Mouse (Mus musculus): Measurements from ENCODE around the gene Med25.

Gene Med25

GRCm38 (mm10) chr7:44892276-44892921, at the start of gene Med25:
Gene Med25, minus strand, starts transcription at chr7:44892712.
- peak; percentile 96 for DNase-seq (ENCODE audit: low read depth, low spot score)

GRCm38 (mm10) chr7:44938680-44939079, 46.2 kb upstream of the Med25 start:
- peak; percentile 94 for DNase-seq (ENCODE audit: low read depth, low spot score)

GRCm38 (mm10) chr7:44929204-44930151, 37.0 kb upstream of the Med25 start, which contains the start of gene Ap2a1:
Gene Ap2a1, minus strand, starts transcription at chr7:44929496.
- DNase-seq (ENCODE audit: low read depth, low spot score), result peak; percentile 100

GRCm38 (mm10) chr7:44928570-44928969, 36.1 kb upstream of the Med25 start:
- no peak for DNase-seq (ENCODE audit: low read depth, low spot score)

GRCm38 (mm10) chr7:44925468-44925867, 33.0 kb upstream of the Med25 start:
- DNase-seq (ENCODE audit: low read depth, low spot score), result peak; percentile 87

- DNase-seq (ENCODE audit: low read depth, low spot score), result no peak
Measured at GRCm38 (mm10) chr7:44922530-44922929, 30.0 kb upstream of the Med25 start.

GRCm38 (mm10) chr7:44919127-44919526, 26.6 kb upstream of the Med25 start:
- DNase-seq (ENCODE audit: low read depth, low spot score), result no peak

GRCm38 (mm10) chr7:44918219-44918618, 25.7 kb upstream of the Med25 start:
- DNase-seq (ENCODE audit: low read depth, low spot score), result no peak

GRCm38 (mm10) chr7:44916881-44917280, 24.4 kb upstream of the Med25 start:
- no peak for DNase-seq (ENCODE audit: low read depth, low spot score)

DNA sequence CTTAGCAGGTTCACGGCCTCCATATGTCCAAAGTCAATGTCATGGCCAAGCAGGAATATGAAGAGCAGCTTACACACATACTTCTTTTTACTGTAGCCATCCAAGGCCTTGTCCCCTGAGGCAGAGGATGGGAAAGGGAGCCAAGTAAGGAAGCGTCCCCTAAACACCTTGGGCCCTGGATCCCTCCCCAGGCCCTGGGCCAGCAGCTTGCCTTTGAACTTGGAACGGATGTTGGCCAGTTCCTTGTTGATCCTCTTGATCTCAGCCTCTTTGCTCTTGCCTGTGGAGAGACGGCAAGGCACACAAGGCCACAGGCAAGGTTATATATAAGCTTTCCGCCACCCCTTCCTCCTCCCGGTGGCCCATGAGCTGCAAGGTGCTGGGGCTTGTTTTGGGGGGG, 23.7 kb upstream of the Med25 start:
- no peak for DNase-seq (ENCODE audit: low read depth, low spot score)

DNA sequence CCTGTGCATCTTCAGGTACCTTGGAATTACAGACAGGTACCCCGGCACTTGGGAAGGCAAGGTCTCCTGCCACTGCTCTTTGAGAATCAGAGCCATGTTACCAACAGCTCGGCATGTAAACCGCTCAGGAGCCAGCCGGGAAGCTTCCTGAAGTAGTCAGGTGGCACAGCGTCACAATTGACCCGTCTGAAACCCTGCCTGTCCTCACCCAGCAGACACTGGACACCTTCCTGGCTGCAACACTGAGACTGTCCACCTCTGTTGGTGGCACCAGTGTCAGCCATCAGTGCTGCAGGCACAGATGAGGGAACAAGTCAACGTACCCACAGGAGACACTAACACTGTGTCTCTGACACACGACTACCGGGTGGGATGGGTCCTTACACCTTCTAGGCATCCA, 22.8 kb upstream of the Med25 start:
- no peak for DNase-seq (ENCODE audit: low read depth, low spot score)

DNA sequence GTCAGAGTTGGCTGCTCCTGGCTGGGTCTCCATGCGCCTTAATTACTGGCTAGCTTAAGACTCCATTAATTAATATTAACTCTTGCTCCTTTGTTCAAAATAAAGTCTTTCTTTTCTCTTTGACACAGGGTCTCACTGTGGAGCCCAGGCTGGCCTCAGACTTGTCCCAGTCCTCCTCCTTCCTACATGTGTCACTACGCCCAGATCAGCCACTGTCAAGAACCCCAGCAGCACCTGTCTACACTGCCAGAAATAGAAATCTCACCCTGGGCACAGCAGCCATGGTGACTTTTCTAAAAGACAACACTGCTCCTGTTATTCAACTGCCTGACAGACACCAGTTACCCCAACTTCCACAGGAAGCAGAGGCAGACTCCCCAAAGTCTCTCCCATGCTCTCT, 21.9 kb upstream of the Med25 start:
- DNase-seq (ENCODE audit: low read depth, low spot score), result no peak

DNA sequence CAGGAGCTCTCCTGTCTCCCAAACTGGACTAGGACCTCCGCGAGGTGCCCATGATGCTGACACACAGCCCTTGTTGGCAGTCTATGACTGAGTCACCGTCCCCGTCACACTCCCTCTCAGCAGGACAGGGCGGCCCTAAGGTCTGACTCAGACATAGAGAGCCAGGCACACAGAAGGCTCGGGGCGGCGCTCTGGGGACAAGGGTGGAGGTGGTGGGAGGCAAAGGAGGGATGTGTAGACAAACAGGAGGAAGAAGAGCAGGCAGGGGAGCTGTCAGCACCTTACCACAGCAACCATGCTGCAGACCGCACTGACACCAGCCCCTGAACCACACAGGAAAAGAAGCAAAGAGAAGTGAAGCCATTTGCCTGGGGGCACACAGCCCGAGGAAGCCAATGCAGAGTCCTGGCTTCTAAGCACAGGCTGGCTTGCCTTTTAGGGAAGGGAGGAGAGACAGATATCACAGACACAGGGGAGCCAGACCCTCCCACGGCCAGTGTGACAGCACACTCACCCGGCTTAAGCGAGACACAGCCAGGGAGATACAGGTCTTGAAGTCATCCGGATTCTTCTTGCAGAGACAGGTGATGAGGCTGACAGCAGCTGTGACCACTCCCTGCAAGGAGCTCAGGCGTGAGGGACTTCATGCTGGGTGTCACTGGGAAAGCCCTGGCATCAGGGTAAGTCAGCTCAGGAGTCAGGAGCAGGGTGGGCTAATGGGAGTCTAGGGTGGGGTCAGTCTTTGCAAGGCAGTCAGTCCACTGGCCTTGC, 16.4 kb upstream of the Med25 start:
- DNase-seq (ENCODE audit: low read depth, low spot score), result no peak

GRCm38 (mm10) chr7:44905430-44905829, 12.9 kb upstream of the Med25 start:
- DNase-seq (ENCODE audit: low read depth, low spot score), result no peak

DNA sequence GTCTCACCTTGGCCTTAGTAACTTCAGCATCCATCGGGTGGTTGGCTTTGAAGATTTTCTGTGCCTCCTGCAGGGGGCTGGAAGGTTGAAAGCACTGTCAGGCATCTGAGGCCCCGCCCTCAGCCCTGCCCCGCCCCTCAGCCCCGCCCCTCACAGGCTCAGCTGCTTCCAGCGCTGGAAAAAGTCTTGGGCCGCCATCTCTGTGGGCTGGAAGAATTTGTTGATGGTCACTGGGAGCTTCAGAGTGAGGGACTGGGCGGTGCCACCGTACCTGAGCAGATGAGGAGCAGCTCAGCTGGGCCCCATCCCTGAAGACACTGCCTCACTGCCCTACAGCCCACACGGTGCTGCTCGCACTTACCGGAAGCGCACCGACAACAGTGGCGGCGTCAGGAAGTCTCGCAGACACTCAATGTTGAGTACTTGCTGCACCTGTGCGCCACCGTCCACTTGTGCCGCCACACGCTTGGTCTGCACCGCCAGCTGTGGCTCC, 8.8 kb upstream of the Med25 start:
- DNase-seq (ENCODE audit: low read depth, low spot score), result peak; percentile 89

DNA sequence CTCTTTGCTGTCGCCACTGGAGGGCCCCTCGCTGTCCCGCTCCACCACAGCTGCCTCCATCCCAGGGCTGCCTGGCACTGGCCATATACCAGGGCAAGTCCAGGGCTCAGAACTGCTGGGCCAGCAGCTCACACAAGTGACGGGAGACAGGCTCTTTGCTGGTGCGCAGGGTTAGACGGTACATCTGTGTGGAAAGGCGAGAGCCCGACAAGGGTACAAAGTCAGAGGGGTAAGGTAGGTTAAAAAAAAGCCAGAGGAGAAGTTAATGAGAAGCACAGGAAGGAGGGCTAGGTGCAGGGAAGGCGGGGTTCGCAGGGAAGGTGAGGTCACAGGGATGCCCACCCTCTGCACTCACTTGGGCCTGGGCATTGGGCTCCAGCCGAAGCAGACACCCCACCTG, 8.1 kb upstream of the Med25 start:
- DNase-seq (ENCODE audit: low read depth, low spot score), result no peak

GRCm38 (mm10) chr7:44898607-44899006, 6.1 kb upstream of the Med25 start:
- DNase-seq (ENCODE audit: low read depth, low spot score), result peak; percentile 78

DNA sequence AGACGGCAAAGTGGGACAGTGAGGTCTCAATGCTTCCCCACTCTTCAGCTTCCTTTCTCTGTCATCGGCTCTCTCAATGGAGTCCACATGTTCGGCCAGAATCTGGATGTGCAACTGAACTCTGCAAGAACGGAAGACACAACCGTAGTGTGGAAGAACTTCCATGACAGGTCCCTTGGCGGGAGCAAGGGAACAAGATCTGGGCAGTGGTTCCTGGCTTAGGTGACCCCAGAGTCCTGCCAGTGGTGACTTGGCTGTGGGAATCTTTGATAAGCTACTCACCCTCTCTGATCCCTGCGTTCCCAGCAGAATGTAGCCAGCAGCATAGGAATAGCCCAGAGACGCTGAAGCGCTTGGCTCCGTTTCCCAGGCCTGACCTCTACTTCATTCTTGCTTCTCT, 4.0 kb upstream of the Med25 start:
- no peak for DNase-seq (ENCODE audit: low read depth, low spot score)

GRCm38 (mm10) chr7:44895593-44896434, 3.3 kb upstream of the Med25 start, which contains the start of gene Fuz:
Gene Fuz, plus strand, starts transcription at chr7:44896079.
- DNase-seq (ENCODE audit: low read depth, low spot score), result peak; percentile 99

GRCm38 (mm10) chr7:44895206-44895592, 2.7 kb upstream of the Med25 start:
- no peak for DNase-seq (ENCODE audit: low read depth, low spot score)

GRCm38 (mm10) chr7:44894175-44894574, 1.7 kb upstream of the Med25 start:
- DNase-seq (ENCODE audit: low read depth, low spot score), result no peak

Data from R1 (cell line).